Mouse (Mus musculus): ENCODE measurements at regions not wholly inside any gene's neighbourhood (a gene's known extent, or its start where the extent isn't known, plus 50 kb on each side); places are given as distances from the start of the nearest gene placed in this dataset.

DNA sequence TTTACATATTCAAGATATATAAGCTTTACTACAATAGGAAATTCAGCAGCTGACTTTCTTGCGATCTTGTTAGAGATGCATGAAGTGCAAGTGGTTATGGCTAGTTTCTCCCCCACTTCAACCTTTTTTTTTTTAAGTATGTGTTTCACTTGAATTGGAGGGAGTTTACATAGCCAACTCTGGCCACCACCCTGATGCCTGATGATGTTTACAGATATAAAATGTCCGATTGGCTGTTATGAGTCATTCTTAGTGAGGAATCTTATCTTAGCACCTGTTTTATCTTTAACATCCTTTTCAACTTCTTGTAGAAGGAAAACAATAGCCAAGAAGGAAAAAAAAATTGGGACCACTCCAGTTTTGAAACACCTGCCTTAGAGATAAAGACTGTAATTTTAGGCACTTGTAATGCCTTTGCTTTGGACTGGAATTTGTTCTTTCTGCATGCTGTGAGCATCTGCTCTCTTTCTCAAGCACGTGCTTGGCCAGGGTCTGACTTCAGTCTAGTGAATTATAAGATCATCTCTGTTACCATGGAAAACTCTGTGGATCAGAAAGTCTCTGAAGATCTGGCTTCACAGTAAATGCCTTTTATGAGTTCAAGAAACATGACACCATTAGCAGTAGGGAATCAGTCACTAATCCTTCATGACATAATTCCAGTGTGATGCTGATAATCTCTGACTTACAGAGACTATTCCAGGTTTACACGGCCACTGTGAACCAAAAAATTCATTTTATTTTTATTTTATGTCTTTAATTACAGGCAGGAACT is 92.7 kb upstream of the Meox2 start:
- Histone ChIP-seq H3K27me3 (replicated peaks) (no peaks in the 10 kb centered on the region), H3K9ac (ENCODE audit: insufficient read depth, low read depth) (no peak overlapping the region), H3K4me2 (ENCODE audit: insufficient read depth, low read depth, poor library complexity, severe bottlenecking) (no peak overlapping the region), H3K4me1 (ENCODE audit: control insufficient read depth in 1 of 2, insufficient read depth in 2 of 2) (no peaks in the 10 kb centered on the region), H3K9me3 (replicated peaks; ENCODE audit: low read length) (no peaks in the 10 kb centered on the region), H3K36me3 (replicated peaks in 1 of 2; ENCODE audit: control insufficient read depth in 1 of 2, insufficient read depth in 1 of 2, low read length in 1 of 2) (no peaks in the 10 kb centered on the region), H3K27ac (ENCODE audit: insufficient read depth, low read depth) (no peak overlapping the region), H3K79me2 (replicated peaks; ENCODE audit: control insufficient read depth, extremely low read depth, insufficient read depth, poor library complexity, severe bottlenecking) (no peaks in the 10 kb centered on the region), H3K4me3 (replicated peaks in 1 of 3; ENCODE audit: low read depth in 2 of 3, low read length in 2 of 3, poor library complexity in 1 of 3) (no peak overlapping the region)
- dilution Hi-C loops (cut with MboI; ENCODE audit: extremely low pct_ligation_motif_present, extremely low pct_unique_long_range_greater_than_20kb, low sequenced_read_pairs) = no loop called here
- in situ Hi-C loops (cut with MboI; ENCODE audit: low pct_ligation_motif_present, low pct_unique_long_range_greater_than_20kb, low sequenced_read_pairs) = no loop called here
- DNase-seq (ENCODE audit: extremely low read depth) = no peak
- TF ChIP-seq POLR2AphosphoS2 (IDR thresholded peaks at IDR 0.05; ENCODE audit: low read depth, low read length) (no peak), TBP (conservative IDR thresholded peaks at IDR 0.05; ENCODE audit: low read depth, low read length) (no peak), ELF1 (IDR thresholded peaks at IDR 0.05; ENCODE audit: low read depth, low read length) (no peak)

DNA sequence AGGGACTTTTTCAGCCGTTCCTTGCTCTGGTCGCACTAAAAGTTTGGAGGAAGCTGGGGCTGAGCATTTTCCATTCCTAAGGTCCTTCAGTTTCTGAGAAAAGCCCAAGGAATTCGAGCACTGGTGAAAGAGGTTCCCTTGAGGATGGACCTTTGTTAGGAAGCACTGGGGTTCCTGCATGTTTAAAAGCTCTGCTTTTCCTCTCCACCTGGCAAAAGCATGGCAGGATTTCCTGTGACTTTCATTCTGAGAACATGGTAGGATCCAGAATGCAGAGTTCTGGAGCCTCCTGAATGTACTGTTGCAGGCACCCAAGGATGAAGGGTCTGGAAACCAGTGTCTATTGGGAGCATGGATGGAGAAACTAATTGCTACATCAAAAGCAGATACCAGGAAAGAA is 61.1 kb upstream of the Meox2 start:
- Histone ChIP-seq H3K9me3 (replicated peaks; ENCODE audit: low read length) (no peaks in the 10 kb centered on the region), H3K4me1 (ENCODE audit: control insufficient read depth in 1 of 2, insufficient read depth in 2 of 2) (no peaks in the 10 kb centered on the region), H3K79me2 (replicated peaks; ENCODE audit: control insufficient read depth, extremely low read depth, insufficient read depth, poor library complexity, severe bottlenecking) (no peaks in the 10 kb centered on the region), H3K27me3 (replicated peaks) (no peaks in the 10 kb centered on the region), H3K36me3 (replicated peaks in 1 of 2; ENCODE audit: control insufficient read depth in 1 of 2, insufficient read depth in 1 of 2, low read length in 1 of 2) (no peaks in the 10 kb centered on the region), H3K4me2 (ENCODE audit: insufficient read depth, low read depth, poor library complexity, severe bottlenecking) (no peak overlapping the region), H3K9ac (ENCODE audit: insufficient read depth, low read depth) (no peak overlapping the region), H3K4me3 (replicated peaks in 1 of 3; ENCODE audit: low read depth in 2 of 3, low read length in 2 of 3, poor library complexity in 1 of 3) (no peak overlapping the region), H3K27ac (ENCODE audit: insufficient read depth, low read depth) (no peak overlapping the region)
- TF ChIP-seq ZKSCAN1 (IDR thresholded peaks at IDR 0.05; ENCODE audit: borderline replicate concordance, low read depth, low read length) (no peak), ETS1 (conservative IDR thresholded peaks at IDR 0.05; ENCODE audit: low read depth, low read length) (no peak), HCFC1 (IDR thresholded peaks at IDR 0.05; ENCODE audit: low read depth, low read length) (no peak)
- dilution Hi-C loops (cut with MboI; ENCODE audit: extremely low pct_ligation_motif_present, extremely low pct_unique_long_range_greater_than_20kb, low sequenced_read_pairs) (no loop called here), in situ Hi-C loops (cut with MboI; ENCODE audit: low pct_ligation_motif_present, low pct_unique_long_range_greater_than_20kb, low sequenced_read_pairs) (no loop called here)
- DNase-seq (ENCODE audit: extremely low read depth) = no peak

DNA sequence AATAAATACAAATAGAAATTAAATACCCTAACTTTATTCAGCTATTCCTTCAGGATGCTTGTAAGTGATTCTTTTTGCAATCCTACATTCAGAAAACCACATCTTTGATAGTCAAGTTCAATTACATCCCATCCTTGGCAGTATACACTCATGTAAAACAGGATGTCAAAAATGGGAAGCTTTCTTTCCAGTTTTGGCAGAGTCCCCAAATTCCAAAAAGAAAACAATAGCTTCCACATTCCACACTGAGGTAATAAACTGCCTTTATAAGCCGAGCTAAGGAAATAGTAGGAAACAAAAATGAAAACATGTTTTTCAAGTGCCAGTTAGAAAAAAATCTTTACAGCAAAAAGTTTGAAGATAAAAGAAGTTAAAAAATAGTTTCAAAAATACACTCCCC is 57.7 kb upstream of the Meox2 start:
- Histone ChIP-seq H3K9ac (ENCODE audit: insufficient read depth, low read depth) (no peak overlapping the region), H3K27me3 (replicated peaks) (no peaks in the 10 kb centered on the region), H3K9me3 (replicated peaks; ENCODE audit: low read length) (no peaks in the 10 kb centered on the region), H3K4me1 (ENCODE audit: control insufficient read depth in 1 of 2, insufficient read depth in 2 of 2) (no peaks in the 10 kb centered on the region), H3K4me2 (ENCODE audit: insufficient read depth, low read depth, poor library complexity, severe bottlenecking) (no peak overlapping the region), H3K79me2 (replicated peaks; ENCODE audit: control insufficient read depth, extremely low read depth, insufficient read depth, poor library complexity, severe bottlenecking) (no peaks in the 10 kb centered on the region), H3K36me3 (replicated peaks in 1 of 2; ENCODE audit: control insufficient read depth in 1 of 2, insufficient read depth in 1 of 2, low read length in 1 of 2) (no peaks in the 10 kb centered on the region), H3K27ac (ENCODE audit: insufficient read depth, low read depth) (no peak overlapping the region), H3K4me3 (replicated peaks in 1 of 3; ENCODE audit: low read depth in 2 of 3, low read length in 2 of 3, poor library complexity in 1 of 3) (no peak overlapping the region)
- in situ Hi-C loops (cut with MboI; ENCODE audit: low pct_ligation_motif_present, low pct_unique_long_range_greater_than_20kb, low sequenced_read_pairs) = no loop called here
- dilution Hi-C loops (cut with MboI; ENCODE audit: extremely low pct_ligation_motif_present, extremely low pct_unique_long_range_greater_than_20kb, low sequenced_read_pairs) = no loop called here
- TF ChIP-seq NRF1 (IDR thresholded peaks at IDR 0.05; ENCODE audit: low read depth, low read length) = no peak
- no peak for TF ChIP-seq TBP (conservative IDR thresholded peaks at IDR 0.05; ENCODE audit: low read depth, low read length)
- no peak for TF ChIP-seq RCOR1 (conservative IDR thresholded peaks at IDR 0.05; ENCODE audit: low read depth, low read length)
- no peak for TF ChIP-seq UBTF (IDR thresholded peaks at IDR 0.05; ENCODE audit: low read depth, low read length)
- DNase-seq (ENCODE audit: extremely low read depth) = no peak
